Mouse (Mus musculus): ENCODE data around the gene Fnbp1.

GRCm38 (mm10) chr2:31067696-31068245 lies 74.0 kb downstream of the Fnbp1 start:
- TF ChIP-seq CTCF (conservative IDR thresholded peaks at IDR 0.05; ENCODE audit: low read length) (no peak), POU5F1 (IDR thresholded peaks at IDR 0.05; ENCODE audit: borderline replicate concordance, low read length) (no peak)

All from E14TG2a.4 (cell line).